Mouse (Mus musculus) kidney, postnatal 36 days (tissue): ENCODE results near the gene Commd3.

Experiments
- DNase-seq, 2 experiments: peaks; one replicate each; pipeline ENCODE4 v3.0.0; 2021 to 2022; ENCODE audit warnings: mixed read lengths in 2 of 2

The Commd3 gene

DNA sequence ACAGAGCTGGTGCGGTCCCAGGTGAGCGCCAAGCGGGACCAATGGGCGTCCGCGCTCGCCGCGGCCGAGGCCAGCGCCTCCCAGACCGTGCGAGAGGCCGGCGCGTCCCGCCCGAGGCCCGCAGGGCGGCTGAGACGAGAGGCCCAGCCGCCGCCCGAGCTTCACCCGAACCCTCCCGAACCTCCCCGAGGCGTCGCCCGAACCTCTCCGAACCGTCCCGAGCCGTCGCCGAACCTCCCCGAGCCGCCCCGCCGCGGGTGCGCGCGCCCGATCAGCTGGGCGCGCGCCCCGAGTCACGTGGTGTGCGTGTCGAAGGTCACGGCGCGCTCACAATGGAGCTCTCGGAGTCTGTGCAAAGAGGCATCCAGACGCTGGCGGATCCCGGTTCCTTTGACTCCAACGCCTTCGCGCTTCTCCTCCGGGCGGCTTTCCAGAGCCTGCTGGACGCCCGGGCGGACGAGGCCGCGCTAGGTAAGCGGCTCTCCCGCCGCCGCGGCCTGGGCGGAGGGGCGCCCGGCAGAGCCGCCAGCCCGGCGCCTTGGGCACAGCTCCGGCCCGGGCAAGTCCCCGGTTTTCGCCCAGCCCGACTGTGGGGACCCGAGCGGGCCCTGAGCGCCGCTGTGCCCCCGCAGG is at the start of gene Commd3:
Gene Commd3, plus strand, starts transcription at position 252 of the 633 bp plus-strand sequence.
- DNase-seq = peak; percentile 93 to 96

GRCm38 (mm10) chr2:18623219-18623618 is 49.0 kb upstream of the Commd3 start:
- DNase-seq = no peak

DNA sequence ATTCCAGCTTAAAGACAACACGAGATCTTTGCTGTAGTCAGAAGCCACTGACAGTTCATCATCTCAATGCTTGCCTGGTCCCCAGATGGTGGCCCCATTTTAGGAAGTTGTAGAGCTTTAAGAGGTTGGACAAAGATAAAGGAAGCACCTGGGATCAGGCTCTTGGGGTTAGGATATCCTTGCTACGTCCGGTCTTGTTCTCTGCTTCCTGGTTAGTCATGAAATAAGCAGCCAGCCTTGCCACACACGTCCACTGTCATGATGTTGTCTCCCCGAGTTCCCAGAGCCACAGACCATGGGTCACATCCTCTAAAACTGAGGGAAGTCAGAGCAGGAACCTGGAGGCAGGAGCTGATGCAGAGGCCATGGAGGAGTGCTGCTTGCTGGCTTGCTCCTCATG is 41.6 kb upstream of the Commd3 start:
- DNase-seq = no peak

DNA sequence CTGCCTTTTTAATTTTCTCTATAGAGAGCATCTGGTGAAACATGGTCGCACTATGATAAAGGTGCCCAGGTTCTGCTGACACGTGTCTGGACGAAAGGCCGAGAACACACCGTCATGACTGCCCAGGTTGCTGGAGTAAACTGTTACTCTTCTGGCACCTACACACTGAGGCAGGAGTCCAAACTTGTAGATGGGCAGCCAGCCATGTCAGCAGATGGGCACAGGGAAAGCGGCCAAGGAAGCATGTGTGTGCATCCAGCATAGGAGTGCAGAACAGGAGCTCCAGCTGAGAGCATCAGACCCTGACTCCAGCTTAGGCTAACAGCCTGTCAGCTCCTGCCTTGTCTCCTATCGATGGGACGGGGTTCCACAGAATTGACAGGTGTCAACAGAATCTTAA is 37.1 kb upstream of the Commd3 start:
- peak; percentile 81 to 83 for DNase-seq

DNA sequence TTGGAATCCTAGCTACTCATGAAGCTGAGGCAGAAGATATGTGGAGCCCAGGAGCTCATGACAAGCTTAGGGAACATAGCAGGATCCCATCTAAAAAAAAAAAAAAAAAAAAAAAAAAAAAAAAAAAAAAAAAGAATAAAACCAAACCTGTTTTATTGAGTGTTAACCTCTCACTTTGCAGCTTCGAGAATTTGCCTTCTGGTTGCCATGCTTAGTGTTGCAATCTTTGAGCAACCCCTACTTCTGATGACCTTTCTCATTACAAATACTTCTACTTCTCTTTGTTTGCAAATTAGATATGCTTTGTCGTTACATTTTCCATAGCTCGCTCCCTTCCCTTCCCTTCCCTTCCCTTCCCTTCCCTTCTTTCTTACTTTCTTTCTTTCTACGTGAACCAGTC is 23.6 kb upstream of the Commd3 start:
- no peak for DNase-seq

- DNase-seq = peak; percentile 10 to 32
These were observed 17.4 kb upstream of the Commd3 start for GRCm38 (mm10) chr2:18654821-18655220.

DNA sequence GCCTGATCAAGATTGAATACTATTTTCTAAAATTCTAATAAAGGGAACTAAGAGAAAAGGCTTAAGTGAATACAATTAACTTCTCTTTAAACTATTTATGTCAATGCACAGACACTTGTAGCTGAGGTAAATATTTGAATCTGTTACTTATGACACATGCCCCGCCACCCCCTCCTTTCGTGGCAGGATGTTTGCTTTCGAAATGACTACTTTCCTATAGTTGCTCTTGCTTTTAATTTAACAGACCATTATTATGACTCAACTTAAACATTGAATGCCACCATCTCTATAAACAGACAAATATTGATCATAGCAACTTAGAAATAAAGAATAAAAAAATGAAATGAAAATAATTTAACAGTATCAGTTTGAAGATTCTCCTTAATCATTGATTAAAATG is 8.2 kb upstream of the Commd3 start:
- no peak for DNase-seq

GRCm38 (mm10) chr2:18671041-18671440 is 1.1 kb upstream of the Commd3 start:
- no peak for DNase-seq

GRCm38 (mm10) chr2:18672766-18673164 is 581 bp downstream of the Commd3 start:
- peak; percentile 37 to 52 for DNase-seq

DNA sequence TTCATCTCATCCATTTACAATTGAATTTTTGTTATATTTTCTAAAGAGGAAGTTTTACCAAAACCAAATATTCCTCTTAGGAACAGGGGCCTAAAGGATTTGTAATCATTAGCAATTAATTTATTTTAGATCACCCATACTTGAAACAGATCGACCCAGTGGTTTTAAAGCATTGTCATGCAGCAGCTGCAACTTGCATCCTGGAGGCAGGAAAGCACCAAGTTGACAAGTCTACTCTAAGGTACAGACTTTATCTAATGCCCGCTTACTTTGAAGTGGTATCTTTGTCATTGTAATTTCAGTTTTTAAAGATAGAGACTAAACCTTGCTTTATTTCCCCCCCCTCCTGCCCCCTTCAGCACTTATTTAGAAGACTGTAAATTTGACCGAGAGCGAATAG is 1.6 kb downstream of the Commd3 start:
- no peak for DNase-seq

DNA sequence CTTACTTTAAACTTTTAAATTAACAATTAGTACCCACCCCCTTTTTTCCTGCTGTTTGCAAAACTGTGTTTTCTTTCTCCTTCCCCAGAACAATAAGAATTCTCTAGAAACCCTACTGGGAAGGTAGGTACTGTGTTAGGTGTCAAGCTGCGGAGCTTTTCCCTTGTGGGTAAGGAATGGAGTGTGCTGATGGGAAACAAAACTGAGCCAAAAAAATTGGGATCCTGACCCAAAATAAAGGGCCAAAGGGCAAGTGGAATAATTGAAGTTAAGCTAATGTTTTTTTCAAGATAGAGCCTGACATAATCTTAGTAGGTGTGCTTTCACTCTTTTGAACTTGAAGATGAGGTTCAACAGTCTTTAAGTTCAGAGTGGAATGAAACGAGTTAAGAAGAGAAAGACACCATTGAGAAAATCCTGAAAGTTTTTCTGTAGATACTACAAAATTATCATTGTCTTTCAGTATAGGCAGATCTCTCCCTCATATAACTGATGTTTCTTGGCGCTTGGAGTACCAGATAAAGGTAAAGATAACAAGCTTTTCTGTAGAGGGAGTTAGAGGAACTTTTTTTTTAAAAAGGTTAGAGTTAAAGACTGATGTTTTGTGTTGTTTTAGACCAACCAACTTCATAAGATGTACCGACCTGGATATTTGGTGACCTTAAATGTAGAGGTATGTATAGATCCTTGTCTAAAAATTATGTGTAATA is 2.2 kb downstream of the Commd3 start:
- DNase-seq = no peak

GRCm38 (mm10) chr2:18675681-18676456 is 3.7 kb downstream of the Commd3 start:
- DNase-seq = no peak

DNA sequence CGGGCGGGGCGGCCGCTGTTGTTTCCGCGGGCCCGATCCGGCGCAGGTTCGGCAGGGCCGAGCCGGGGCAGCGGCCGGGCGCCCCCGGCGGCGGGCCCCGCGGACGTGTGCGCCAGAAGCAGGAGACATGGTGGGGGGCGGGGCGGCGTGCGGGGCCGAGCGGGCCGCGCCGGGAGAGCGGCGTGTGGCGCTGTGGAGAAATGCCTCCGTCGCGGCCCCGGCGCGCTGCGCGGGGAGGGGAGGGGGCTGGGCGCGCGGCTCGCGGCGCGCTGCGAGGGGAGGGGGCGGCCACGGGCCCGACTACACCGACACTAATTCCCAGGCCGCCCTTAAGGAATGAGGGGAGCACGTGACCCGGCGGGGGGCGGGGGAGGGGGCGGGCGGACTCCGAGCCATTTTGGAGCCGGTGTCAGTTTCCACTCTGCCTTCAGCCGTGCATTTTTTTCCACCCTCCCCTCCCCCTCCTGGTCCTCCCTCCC is 4.3 kb downstream of the Commd3 start:
- DNase-seq = peak; percentile 82 to 87

DNA sequence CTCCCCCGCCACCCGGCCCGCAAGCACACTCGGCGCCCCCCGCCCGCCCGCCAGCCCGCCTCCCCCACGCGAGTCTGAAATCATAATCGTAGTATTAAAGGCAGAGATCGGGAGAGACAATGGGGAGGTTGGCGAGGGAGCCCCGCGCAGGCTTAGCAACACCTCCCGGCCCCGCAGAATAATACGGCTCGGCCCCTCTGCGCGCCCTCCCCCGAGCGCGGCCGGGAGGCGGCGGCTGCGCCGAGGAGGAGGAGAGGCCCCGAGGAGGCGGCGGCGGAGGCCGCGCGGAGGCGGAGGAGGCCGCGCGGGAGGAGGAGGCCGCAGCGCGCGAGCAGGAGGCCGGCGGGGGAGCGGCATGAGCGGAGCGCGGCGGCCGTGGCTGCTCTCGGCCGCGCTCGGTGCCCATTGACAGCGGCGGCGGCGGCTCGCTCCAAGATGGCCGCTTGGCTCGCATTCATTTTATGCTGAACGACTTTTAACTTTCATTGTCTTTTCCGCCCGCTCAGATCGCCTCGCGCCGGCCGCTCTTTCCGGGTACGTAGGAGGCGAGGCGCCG is 4.8 kb downstream of the Commd3 start, which contains the start of gene Bmi1:
Gene Bmi1, plus strand, starts transcription at position 83 of the 556 bp plus-strand sequence.
- DNase-seq = peak; percentile 66 to 80

DNA sequence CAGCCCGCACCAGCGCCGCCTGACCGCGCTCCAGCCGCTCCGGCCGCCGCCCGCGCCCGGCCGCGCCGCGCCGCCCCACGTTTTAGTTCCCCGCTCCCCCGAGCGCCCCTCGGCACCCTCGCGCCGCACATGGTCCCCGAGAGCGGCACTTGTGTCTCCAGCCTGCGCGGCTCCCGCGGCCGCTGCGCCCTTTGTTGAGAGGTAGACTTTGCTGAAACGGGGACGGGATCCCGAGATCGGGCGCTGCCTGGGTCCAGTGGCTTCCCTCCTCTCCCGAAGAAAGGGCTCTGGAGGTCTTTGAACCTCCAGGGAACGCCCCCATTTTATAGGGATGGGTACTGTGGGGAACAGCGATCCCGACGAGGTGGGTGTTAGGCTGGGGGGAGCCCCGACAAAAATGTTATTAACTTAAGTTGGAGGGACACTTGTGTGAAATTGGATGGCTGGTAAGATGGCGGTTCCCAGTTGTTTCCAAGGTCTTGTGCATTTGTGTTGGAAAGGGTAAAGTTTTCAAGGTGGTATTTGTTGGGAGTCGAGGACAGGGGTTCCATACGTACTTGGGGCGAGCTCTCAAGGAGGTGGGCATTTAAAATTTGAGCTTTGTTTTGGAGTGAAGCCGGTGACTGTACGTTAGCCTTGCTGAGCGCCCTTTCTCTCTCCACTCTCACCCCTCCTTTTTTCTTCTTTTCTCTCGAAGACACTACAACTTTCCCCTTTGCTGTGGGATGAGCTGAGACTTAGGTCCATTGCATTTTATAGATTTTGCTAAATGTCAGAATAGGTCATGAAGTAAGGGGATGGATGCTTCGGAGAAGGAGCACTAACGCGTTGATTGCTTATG is 5.7 kb downstream of the Commd3 start:
- peak; percentile 28 to 63 for DNase-seq

DNA sequence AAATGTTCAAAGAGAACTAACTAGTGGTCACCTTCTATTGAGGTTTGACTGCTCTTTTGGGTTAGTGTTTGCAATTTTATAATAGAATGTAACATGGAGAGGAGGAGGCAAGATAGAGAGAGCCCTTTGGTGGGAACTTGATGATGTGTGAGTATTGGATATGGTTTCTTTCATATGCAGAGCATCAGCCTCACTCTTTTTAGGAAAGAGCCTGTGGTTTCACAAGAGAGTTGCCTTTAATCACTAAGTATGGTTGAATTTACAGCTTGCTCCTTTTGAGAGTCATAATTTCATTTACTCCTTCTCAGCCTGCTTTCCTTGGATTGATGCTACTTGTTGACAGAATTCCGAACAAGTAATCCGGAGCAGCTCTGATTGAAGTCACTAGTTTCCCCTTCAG is 7.5 kb downstream of the Commd3 start:
- no peak for DNase-seq

DNA sequence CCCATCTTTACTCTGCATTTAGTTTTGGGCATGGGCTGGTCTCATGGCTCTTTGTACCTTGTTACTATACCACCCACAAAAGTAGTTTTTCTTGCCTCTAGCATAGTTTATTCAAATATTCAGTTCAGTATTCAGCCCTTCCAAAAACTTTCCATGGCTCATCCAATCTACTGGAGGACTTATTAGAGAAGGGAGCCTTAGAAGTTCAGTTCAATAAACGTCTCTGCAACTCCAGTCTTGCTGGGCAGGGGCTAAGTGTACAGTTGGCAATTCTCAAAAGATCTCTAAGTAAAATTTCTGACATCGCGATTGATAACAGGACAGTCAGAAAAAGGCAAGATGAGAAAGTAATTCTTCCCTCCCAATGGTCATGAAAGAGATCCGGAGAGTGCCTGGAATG is 8.3 kb downstream of the Commd3 start:
- DNase-seq = no peak

GRCm38 (mm10) chr2:18680961-18681360 is 8.8 kb downstream of the Commd3 start:
- peak; percentile 74 to 80 for DNase-seq

GRCm38 (mm10) chr2:18684062-18684461 is 11.9 kb downstream of the Commd3 start:
- DNase-seq = no peak

- no peak for DNase-seq
These were observed 14.2 kb downstream of the Commd3 start for GRCm38 (mm10) chr2:18686386-18686785.

DNA sequence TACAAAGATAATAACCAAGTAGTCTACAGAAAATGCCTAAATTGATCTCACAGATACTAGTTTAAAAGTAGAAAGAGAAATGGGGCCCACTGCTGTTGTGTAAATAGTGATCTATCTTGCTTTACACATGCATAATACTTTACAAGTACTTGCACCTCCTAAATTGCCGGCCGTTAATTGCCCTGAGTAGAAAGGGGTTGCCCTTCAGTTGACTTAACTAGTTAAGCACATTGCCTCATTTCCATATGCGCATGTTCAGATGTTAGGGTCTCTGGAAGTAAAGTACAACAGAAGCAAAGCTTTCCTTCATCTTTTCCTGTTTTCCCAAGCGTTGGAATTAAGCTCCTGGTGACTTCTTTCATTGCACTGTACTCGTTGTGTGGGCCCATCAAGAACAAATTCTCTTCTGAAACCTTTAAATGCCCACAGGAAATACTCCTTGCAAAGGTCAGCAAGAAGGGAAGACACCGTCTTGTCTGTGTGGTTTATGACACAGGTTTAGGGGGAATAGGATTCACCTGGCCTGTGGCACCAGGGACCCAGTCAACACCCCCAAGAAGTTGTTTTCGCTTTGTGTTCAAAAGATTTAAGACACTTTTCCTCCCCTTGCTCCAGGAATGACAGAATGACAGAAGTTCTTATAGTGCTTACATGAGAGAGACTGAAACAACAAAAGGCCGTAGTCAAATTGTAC is 14.8 kb downstream of the Commd3 start:
- DNase-seq = no peak
